Mouse (Mus musculus) common myeloid progenitor, adult 5-6 weeks (primary cell): ENCODE results near the gene Zzef1. TPM values are rescaled to one million over a fixed set of nuclear protein-coding genes. Genes with fewer than 3 reads are reported as not detected.
A peak's percentile ranks its signal among the peaks of the same experiment; 100 is the strongest.

Experiments used
- ATAC-seq: replicated peaks from 2 replicates; pipeline ENCODE4 v1.8.0; 2016; ENCODE audit warnings: low read depth, mild to moderate bottlenecking, moderate TSS enrichment, inconsistent platforms; ENCODE audit not compliant: poor library complexity, severe bottlenecking
- total RNA-seq: library from RNA; stranded (forward); fragments of 200-1000, 187-1606 nt; gene quantifications from 2 replicates; pipeline ENCODE4 v1.2.3, GENCODE M21; 2017

Zzef1 gene
- total RNA-seq, 1 experiment from 2014 or later = 32.4 TPM

DNA sequence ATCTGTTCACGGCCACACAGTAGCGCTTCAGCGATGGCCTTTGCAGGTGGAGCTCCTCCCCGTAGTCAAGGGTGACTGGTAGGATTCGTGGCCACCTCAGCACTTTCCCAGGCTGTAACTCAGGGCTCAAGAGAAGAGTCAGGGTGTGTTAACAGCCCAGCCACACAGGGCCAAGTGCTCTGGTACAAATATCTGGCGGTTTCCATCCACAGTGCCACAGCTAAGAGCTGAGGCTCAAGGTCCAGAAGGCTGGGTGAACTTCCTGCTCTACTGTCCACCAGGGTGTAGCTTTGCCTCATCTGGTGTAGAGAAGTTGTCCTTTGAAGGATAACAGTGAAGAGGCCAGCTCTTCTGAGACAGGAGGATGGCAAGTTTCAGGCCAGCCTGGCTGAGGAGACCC lies 156.7 kb downstream of the Zzef1 start:
- ATAC-seq = no peak

DNA sequence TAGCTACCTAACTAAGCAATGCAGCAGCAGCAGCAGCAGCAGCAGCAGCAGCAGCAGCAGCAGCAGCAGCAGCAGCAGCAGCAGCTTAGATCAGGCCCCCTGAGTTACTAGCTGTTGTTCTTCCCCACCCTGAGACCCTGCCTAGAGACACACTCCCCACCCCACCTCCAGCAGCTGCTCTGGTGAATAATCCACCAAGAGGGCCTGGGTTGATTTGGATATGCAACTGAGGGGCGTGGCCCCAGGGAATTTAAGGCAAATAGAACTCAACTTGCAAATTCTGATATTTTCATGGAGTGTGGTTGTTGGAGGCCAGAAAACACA lies 157.1 kb downstream of the Zzef1 start:
- ATAC-seq = no peak

DNA sequence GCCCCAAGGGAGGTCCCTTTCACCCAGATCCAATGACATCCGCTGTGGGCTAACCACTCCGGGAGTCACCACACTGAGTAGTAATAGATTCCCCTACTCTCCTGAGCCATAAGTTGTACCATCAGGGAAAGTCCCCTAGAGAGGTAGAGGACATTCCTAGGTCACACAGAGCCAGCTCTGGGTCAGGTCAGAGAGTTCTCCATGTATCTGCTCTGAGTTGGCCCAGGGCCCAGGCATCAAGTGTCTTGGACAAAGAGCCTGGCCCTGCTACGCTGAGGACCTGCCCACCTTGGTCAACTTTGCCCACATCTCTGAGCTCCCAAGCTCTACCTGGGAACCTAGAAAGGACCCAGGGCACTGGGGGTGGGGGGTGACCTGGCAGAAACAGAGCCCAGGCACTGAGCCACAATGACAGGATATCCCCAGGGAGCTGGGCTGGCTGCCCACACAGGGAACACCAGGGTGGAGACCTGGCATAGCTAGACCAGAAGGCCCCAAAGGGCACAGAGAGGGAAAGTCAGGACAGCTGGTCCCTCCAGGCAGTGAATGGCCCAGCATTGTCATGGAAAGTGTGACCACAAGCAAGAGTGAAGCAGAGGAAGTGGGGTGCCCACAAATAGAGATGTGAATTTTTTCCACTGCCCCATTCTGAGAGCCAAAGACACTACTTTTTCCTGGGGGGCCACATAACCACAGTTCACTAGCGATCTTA lies 157.6 kb downstream of the Zzef1 start:
- peak; percentile 80 for ATAC-seq

DNA sequence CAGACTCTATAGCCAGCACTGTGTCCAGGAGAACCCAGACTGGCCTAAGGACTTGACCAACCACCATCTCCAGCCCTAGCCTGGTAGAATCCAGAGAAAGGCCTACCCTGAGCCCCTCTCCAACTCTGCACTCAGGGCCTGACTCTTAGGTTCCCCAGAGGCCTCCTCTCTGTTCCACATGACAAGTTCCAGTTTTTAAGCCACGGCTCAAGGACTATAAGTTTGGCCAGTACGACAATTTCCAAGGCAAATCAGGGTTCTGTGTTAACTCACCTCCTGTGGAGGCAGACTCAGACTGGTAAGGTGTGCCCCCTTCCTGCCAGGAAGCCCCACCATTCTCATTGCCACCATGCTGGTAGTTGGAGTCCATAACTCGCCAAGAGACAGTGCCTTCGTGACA lies 158.2 kb downstream of the Zzef1 start:
- ATAC-seq = no peak

DNA sequence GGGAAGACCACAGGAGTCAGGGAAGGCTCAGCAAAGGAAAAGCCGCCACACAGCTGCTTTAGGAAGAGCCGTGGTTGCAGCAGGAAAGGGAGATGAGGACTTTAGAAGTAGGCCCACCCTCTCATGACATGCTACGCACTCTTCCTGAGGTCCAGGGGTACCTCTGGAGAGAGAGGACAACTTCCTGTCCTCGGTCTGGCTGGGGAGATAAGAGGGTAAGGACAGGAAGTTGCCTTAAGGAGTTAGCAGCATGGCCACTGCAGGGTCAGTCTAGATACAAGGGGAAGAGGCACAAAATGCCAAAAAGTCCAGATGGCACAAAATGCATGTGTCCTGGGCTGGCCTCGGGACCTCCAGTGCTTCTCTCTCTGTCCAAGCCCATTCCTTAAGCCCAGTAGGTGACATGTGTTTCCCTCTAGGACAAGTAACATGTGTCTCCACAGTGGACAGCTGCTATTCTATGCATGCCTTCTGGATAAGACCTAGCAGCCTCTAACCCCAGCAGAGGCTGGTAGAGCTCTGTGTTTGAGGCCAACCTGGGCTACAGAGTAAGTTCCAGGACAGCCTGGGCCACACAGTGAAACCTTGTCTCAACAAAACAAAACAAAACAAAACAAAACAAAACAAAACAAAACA lies 159.4 kb downstream of the Zzef1 start:
- peak; percentile 41 for ATAC-seq

DNA sequence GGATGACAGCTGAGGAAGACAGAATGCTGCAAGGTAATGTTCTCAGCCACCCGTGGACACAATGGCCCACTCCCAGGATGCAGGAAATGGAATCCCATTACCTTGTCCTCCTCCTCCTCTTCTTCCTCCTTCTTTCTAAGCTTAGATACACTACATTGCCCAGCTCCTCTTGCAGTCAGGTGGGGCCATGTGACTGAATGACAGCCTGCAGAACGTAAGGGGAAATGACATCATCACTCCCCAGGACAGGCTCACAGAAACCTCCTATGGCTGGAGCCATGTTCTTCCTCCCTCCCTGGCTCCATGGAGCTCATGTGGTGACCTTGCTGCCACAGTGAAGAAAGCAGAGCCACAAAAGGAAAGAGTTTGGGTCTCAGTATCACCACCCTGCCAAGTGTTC lies 161.3 kb downstream of the Zzef1 start:
- no peak for ATAC-seq

DNA sequence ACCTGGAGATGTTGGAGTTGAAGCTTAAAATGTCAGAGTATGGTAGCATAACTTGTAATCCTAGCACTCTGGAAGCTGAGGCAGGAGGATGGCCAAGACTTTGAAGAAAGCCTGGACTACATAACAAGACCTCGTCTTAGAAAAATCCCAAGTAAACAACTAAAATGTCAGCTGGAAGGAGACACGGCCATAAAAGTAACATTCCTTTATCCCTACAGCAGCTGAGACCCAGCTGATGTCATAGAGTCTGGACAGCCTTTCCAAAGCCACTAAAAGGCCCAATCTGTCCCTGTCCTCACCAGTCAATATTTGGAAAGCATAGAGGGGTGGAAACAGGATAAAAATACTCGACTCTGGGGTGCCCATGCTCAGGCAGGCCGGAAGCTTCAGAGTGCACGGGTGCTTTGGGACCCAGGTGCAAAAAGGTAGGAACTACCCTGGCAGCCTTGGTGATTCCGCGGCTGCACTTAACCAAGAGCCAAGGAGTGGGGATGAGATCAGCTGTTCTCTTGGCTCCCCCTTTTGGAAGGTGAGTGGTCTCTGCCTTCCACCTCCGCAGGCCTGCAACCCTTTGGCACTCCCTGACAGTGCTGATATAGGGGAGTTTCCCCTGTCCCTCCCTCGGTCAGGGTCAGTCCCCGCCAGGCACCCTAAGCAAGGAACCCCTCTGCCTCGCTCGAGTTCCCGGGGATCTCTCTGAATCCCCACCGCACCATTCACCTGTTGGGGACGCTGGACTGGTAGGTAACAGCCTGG lies 164.1 kb downstream of the Zzef1 start:
- ATAC-seq = no peak

DNA sequence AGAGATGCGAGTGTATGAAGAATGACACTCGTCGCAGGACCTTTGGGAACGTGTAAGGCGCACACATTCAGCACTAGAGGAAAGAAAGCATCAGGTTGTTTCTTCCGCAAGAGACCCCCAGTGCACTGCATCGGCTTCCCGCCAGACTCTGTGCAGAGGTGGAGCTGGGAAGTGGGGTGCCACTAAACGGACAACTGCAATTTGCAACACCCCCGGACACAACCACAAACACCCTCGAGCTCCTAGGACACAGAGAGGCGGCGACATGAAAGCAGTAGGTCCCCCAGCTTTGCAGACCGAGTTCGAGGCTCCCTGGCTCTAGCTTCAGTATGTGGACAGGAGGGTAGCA lies 164.7 kb downstream of the Zzef1 start:
- ATAC-seq = 0 out of 2 replicates have a peak, but pooled peaks have one; percentile 0

DNA sequence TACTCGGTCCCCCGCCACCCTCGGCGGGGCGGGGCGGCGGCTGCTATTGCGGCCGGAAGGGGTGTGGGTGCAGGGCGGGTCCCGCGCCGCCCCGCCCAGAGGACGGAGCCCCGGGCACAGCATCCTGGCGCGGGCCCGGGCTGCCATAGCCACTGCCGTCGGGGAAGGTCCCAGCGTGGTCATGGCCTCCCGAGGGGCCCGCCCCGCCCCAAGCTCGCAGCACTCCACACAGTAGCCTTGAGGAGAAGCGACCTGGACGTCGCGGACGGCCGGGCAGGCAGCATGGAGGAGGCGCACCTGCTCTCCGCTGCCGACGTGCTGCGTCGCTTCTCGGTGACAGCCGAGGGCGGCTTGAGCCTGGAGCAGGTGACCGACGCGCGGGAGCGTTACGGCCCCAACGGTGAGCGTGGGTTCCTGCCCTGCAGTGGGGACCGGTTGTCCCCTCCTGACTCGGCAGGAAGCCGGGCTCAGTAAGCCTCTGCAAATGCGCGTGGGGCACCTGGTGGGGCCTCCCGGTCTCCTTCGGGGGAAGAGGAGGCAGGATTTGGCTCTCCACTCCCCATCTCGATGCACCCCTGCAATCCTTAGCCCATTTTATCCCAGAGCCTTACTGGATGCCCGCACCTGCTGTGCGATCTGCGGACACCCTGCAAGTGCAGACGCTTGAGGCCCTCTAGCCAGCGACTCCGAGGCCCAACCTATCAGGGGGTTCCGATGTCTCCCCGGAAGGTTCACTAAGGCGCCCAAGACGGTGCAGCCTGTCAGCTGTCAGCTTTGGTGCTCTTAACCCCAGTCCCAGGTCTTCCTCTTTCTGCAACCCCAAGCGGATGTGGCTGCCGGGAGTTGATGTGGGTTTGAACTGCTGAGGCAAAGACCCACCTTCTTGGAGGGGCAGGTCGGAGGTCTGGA lies 165.3 kb downstream of the Zzef1 start, which contains the start of gene Atp2a3:
Gene Atp2a3 (plus strand): TSS at position 98 of the 909 bp plus-strand sequence.
- ATAC-seq = peak; percentile 79

DNA sequence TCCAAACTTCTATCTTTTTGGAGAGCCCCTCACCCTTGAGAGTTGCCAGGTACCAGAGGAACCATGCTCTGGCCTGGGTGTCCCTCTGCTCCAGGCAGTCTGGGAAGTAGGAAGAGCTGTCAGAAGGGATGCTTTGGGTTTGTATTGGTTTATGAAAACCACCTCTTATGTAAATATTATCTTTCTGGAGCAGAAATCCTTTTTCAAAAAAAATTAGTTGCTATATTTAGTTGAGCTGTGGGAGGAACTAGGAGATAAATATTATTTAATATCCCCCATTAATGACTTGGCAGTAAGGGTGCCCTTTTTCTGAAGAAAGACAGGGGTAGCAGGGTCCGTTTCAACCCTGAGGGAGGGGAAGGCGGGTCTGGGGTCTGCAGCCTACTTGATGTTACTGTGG lies 166.4 kb downstream of the Zzef1 start:
- no peak for ATAC-seq

DNA sequence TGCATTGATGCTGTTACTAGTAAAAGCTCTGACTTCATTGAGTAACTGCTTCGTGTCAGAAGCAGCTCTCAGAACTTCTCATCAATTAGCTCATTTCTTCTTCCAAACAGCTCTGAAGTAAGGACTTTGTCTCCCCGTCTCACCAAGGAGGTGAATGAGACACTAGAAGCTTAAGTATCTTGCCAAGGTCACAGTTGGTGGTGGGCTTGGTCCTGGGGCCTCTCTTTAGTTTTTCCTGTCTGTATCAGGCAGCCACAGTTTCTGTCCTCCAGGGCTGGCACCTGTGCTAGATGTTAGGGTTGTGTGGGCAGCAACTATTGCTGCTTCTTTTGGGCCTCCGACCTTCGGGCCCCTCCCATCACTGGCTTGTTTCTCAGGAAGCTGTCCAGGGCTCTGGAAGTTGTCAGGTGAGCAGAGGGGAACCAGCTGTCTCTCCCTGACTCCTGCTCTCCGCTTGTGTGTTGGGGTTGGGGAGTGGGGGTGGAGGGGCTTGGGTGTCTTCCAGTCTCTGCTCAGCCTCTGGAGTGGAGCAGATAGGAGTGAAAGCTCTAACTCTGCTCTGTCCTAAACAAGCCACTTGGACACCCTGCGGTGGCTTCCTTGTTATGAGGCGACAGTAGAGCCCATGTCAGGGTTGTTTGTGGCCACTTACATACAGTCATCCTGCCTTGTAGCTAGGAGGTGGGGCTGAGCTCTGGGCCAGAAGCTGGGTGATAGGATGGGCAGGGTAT lies 167.2 kb downstream of the Zzef1 start:
- no peak for ATAC-seq

DNA sequence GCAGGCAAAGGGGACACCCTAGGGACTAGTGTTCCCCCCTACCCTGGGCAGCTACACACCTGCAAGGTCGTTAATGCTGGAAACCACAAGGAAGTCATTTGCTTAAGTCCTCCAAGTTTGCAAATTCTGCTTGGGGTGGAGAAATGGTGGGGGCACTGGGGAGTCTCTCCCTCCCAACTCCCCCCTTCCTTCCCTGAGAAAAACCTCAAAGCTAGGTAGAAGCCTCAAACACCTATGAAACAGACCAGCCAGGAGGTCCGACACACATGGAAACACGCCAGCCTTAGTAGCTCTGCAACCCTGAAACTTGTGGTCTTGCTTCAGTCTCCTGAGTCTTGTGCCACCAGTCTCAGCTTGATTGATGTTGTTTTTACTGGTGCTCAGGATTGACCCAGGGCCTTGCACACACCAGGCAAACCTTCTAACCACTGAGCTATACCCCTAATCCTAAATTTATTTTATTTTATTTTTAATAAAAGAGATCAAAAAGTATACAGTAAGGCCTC lies 167.8 kb downstream of the Zzef1 start:
- no peak for ATAC-seq

DNA sequence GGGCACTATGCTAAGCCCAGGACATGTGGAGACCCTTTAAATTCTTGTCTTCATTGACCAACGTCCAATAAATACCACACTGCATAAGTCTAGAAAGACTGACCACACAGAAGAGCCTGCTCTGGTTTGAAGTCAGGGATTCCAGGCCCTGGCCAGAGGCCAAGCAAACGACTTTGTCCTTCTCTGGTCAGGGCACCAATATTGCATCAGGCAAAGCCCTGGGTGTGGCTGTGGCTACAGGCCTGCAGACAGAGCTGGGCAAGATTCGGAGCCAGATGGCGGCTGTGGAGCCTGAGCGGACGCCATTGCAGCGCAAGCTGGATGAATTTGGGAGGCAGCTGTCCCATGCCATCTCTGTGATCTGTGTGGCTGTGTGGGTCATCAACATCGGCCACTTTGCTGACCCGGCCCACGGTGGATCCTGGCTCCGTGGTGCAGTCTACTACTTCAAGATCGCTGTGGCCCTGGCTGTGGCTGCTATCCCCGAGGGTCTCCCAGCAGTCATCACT lies 179.0 kb downstream of the Zzef1 start:
- ATAC-seq = no peak

Other genes with a start within 250 kb of the Zzef1 start
- 20.5 and 29.3 TPM in 2 replicates for gene Spns3, start 245.7 kb upstream of the Zzef1 start, total RNA-seq
- 37.2 and 41.3 TPM in 2 replicates for gene Ube2g1, start 188.9 kb upstream of the Zzef1 start, total RNA-seq
- 32.6 and 38.1 TPM in 2 replicates for gene Ankfy1, start 106.2 kb upstream of the Zzef1 start, total RNA-seq
- gene Cyb5d2, start 84 bp upstream of the Zzef1 start, total RNA-seq = 4.4 and 8.4 TPM in 2 replicates
- 42.5 and 60.0 TPM in 2 replicates for gene Atp2a3, start 164.9 kb downstream of the Zzef1 start, total RNA-seq
- gene P2rx1, start 202.9 kb downstream of the Zzef1 start, total RNA-seq = 9.4 and 14.6 TPM in 2 replicates
- 1.6 and 1.8 TPM in 2 replicates for gene Camkk1, start 222.8 kb downstream of the Zzef1 start, total RNA-seq